Mouse (Mus musculus) megakaryocyte progenitor cell, adult 5-6 weeks (primary cell): Measurements from ENCODE around the gene Dand5. TPM values are rescaled to one million over a fixed set of nuclear protein-coding genes. Genes with fewer than 3 reads are reported as not detected.
A peak's percentile ranks its signal among the peaks of the same experiment; 100 is the strongest.

ENCODE experiments used
- ATAC-seq: replicated peaks from 2 replicates; pipeline ENCODE4 v1.8.0; 2016; ENCODE audit warnings: mild to moderate bottlenecking, moderate TSS enrichment, inconsistent platforms; ENCODE audit not compliant: poor library complexity
- total RNA-seq, 2 experiments: library from RNA; stranded (forward) in 1 of 2; stranded (reverse) in 1 of 2; fragments of 157-497, 149-512 nt in 1 of 2; fragments of 200-1000 nt in 1 of 2; gene quantifications; 2 replicates each; pipeline versions ENCODE4 v1.2.3 to v1.2.4; 2015 to 2017

The Dand5 gene
- total RNA-seq (2015) (2.2 and 2.4 TPM in 2 replicates), total RNA-seq (2017) (1.7 and 4.0 TPM in 2 replicates)

DNA sequence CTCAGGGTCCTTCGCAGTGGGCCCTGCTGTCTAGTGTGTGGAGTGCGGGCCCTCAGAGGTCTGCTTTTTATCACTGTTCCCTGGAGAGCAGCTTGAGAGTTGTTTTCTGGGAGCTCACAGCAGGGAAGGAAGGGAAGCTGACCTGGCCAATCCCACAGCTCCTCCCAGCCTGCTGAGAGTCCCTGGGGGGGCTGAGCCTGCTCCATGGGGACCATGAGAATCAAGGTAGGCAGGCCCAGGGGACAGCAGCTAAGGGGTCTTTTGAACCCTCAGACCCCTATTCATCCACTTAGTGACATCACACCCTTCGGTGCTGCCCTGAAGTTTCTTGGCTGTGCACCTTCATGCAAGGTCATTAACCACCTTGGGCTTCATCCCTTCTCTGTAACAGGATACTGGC lies at the start of gene Dand5:
Dand5 (minus strand) TSS at position 101 of the 400 bp plus-strand sequence.
- no peak for ATAC-seq

GRCm38 (mm10) chr8:84871376-84872308 lies 49.0 kb upstream of the Dand5 start, which contains the start of gene Syce2:
Gene Syce2 (plus strand): TSS chr8:84872111.
- ATAC-seq = peak; percentile 77

- ATAC-seq = peak; percentile 98
These were observed 34.3 kb upstream of the Dand5 start, which contains the start of gene Farsa for GRCm38 (mm10) chr8:84856864-84857441. Gene Farsa (plus strand): TSS chr8:84856989.

GRCm38 (mm10) chr8:84856434-84856833 lies 33.8 kb upstream of the Dand5 start:
- ATAC-seq = no peak

DNA sequence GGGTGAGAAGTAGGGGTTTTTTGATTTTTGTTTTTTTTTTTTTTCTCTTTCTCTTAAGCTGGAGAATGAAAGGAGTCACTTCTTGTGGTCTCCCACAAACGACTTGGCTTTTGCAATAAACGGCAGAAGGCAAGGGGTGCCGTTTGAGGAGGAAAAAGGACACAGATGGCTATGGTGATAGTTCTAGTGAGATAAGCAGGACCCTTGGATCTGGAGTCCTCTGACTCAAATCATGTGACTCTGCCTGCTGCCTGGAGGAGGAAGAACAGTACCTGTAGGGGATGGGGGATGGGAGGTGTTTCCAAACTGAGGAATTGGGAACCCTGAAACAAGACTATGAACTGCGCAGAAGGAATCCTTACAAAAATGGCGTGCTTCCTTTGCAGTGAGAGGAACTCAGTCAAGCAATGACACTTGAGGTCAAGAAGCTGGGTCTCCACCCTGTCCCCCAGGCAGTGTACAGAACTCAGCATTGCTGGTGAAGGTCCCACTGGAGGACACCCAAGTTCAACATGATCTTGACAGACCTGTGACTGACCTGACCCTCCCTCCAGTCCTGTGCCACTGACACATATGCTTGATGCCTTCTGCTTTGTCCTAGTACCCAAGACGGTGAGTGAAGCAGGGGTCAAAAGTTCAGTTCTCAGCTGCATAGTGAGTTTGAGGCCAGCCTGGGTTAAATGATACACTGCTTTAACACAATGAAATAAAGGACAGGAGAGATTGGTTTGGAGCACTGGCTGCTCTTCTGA lies 25.2 kb upstream of the Dand5 start:
- ATAC-seq = peak; percentile 37

DNA sequence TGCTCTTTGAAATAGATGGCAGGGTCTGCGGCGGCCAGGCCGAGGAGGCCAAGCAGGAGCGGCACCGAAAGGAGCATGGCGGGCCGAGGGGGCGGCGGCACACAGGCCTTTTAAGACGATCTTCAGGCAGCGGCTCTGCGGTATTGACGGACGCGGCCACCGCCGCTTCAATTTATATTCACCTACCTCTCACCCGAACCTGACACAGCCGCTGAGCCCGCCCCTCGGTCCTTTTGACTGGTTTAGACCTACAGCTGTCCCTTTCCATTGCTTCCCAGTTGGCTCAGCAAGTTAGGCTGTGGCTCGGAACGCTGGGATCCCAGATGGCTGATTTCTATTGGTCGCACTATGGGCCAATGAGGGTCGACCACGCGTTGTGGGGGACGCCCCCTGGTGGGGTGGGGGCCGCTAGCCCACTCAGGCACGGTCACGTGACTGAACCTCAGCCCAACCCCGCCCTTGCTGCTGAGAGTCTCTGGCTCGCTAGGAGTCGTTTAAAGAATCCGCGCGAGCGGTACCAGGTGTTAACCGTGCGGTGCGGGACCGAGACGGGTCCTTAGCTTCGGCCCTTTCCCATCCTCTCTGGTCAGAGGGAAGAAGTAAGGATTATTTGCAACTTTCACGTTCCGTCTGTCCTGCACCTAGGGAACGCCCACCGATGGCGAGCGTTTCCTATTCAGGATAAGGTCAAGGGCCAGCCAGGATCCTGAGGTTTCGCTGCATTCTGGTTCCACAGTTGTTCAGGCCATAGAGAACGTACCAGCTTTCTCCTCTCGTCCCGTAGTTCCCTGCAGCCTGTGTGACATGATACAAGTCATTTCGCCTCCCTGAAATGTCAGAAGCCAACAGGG lies 24.3 kb upstream of the Dand5 start, which contains the start of gene Calr:
Calr (minus strand) TSS at position 213 of the 851 bp plus-strand sequence.
- ATAC-seq = peak; percentile 81

- no peak for ATAC-seq
These were observed 23.6 kb upstream of the Dand5 start for GRCm38 (mm10) chr8:84846094-84846721.

GRCm38 (mm10) chr8:84845355-84846093 lies 22.9 kb upstream of the Dand5 start:
- ATAC-seq = no peak

GRCm38 (mm10) chr8:84844397-84845070 lies 21.9 kb upstream of the Dand5 start:
- no peak for ATAC-seq

- ATAC-seq = no peak
These were observed 18.9 kb upstream of the Dand5 start for GRCm38 (mm10) chr8:84841514-84841913.

DNA sequence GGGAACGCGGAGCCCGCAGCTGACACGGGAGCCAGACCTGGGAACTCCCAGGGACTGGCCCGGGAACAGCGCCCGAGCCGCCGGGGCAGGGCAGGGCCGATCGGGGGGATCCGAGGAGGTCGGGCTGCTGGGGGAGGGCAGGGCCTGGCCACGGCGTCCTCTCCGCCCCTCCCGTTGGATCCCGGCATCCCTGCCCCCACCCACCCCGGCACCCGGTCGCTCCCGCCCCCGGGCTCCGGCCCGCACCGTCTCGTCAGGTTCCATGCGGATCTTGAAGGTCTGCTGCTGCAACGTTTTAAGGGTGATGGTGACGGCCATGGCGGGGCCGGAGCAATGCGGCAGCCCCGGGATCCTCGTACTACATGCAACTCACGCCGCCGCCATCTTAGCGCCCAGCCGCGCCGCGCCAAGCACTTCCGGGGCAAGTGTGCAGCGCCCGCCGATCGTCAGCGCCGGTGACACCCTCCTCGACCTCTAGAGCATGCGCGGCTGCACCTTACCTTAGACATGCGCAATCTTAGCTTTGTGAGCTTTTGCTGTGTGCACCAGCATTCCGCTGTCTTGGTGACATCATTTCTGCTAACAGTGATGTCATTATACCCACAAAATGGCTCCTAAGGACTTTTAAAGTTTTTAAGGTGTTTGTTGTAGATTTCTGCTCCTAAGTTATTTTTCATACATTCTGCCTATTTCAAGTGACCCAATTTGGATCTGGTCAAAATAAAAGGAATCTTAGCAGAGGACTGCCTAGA lies 17.8 kb upstream of the Dand5 start, which contains the start of gene Rad23a:
Rad23a (minus strand) TSS at position 418 of the 752 bp plus-strand sequence.
- peak; percentile 84 for ATAC-seq

- ATAC-seq = no peak
These were observed 17.2 kb upstream of the Dand5 start for GRCm38 (mm10) chr8:84839875-84840247.

DNA sequence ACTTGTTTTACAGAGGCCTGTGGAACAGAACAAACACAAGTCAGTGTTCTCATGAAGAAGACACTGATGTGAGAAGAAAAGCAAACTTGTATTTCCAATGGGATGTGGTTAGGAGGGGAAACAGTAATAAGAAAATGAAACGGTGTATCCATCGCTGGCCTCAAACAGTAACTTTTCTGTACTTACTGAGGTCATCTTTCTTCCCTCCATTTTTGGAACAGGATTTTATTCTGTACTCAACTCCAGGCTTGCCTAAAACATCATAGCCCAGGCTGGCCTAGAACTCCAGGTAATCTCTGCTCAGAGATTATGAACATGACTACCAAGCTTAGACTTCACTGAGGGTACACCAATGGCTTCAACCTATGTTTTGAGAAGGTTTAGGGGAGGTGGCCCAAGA lies 16.8 kb upstream of the Dand5 start:
- no peak for ATAC-seq

GRCm38 (mm10) chr8:84838513-84838912 lies 15.9 kb upstream of the Dand5 start:
- ATAC-seq = peak; percentile 59

GRCm38 (mm10) chr8:84837912-84838470 lies 15.4 kb upstream of the Dand5 start:
- no peak for ATAC-seq

GRCm38 (mm10) chr8:84837149-84837911 lies 14.7 kb upstream of the Dand5 start:
- ATAC-seq = no peak
